Mouse (Mus musculus) stomach, postnatal 0 days (tissue): ENCODE measurements around the gene Chfr.

Source experiments
- CTCF ChIP-seq: IDR thresholded peaks from 2 replicates; pipeline ENCODE4 v1.5.1; 2016; ENCODE audit warnings: antibody characterized with exemption, low read depth, mild to moderate bottlenecking, moderate library complexity
- EP300 ChIP-seq: optimal IDR thresholded peaks from 2 replicates; pipeline ENCODE3; 2016; ENCODE audit warnings: antibody characterized with exemption

GRCm38 (mm10) chr5:110091546-110091945, 44.1 kb upstream of the Chfr start:
- TF ChIP-seq CTCF (no peak), EP300 (no peak)
